Mouse (Mus musculus) midbrain, embryonic 14.5 days (tissue): ENCODE data around the gene Zfp937. TPM values are rescaled to one million over a fixed set of nuclear protein-coding genes. Genes with fewer than 3 reads are reported as not detected.
"Not testable (repeated sequence)": the region's sequence is repeated elsewhere in the genome, so short reads cannot be mapped to it uniquely, and the experiment has no call there.

Experiments
- ATAC-seq: fragments of 200-750 bp; cut with Nextera tagmentation; 2 replicates; pipeline ENCODE4 v1.8.0; 2017; ENCODE audit warnings: moderate number of reproducible peaks, moderate library complexity; ENCODE audit not compliant: low FRiP score, low TSS enrichment
- DNase-seq: peaks from one replicate; pipeline ENCODE4 v3.0.0-alpha.2; 2015
- H3K27ac ChIP-seq: fragments of 300-500 bp; sonication (generic); replicated peaks from 2 replicates; pipeline ENCODE4 v1.5.1; 2014; ENCODE audit warnings: mild to moderate bottlenecking, low read depth, low read length, moderate library complexity
- H3K27me3 ChIP-seq: fragments of 300-500 bp; sonication (generic); 2 replicates; pipeline ENCODE4 v1.6.1; 2014; ENCODE audit warnings: low read length, control low read depth, mixed read lengths; ENCODE audit not compliant: control insufficient read depth, insufficient read depth
- H3K36me3 ChIP-seq: fragments of 300-500 bp; sonication (generic); 2 replicates; pipeline ENCODE4 v1.6.1; 2014; ENCODE audit warnings: low read length, control low read depth; ENCODE audit not compliant: control insufficient read depth, insufficient read depth
- H3K4me1 ChIP-seq: fragments of 300-500 bp; sonication (generic); 2 replicates; pipeline ENCODE4 v1.6.1; 2014; ENCODE audit warnings: mild to moderate bottlenecking, antibody characterized with exemption, low read length, control low read depth; ENCODE audit not compliant: control insufficient read depth, insufficient read depth
- H3K4me2 ChIP-seq: fragments of 300-500 bp; sonication (generic); 2 replicates; pipeline ENCODE4 v1.6.1; 2014; ENCODE audit warnings: mild to moderate bottlenecking, low read length, moderate library complexity
- H3K4me3 ChIP-seq: fragments of 300-500 bp; sonication (generic); replicated peaks from 2 replicates; pipeline ENCODE4 v1.5.1; 2014; ENCODE audit warnings: low read depth, low read length
- H3K9ac ChIP-seq: fragments of 300-500 bp; sonication (generic); replicated peaks from 2 replicates; pipeline ENCODE4 v1.6.1; 2014; ENCODE audit warnings: mild to moderate bottlenecking, low read length, moderate library complexity
- H3K9me3 ChIP-seq: fragments of 300-500 bp; sonication (generic); 2 replicates; pipeline ENCODE4 v1.6.1; 2016; ENCODE audit warnings: low read length, control low read depth, mixed read lengths; ENCODE audit not compliant: control insufficient read depth
- WGBS: fragments of 180-500 bp; shearing (Covaris S2); extraction: QIAGEN DNeasy Blood & Tissue Kit; methylation state at CpG from one replicate; pipeline ENCODE4 v1.1.7; 2014; 5-methylcytosine and 5-hydroxymethylcytosine counted together
- polyA plus RNA-seq: library from polyadenylated mRNA; unstranded; fragments of >200 nt; fragmentation: Nextera tagmentation; extraction: Ambion mirVana; gene quantifications from 2 replicates; pipeline ENCODE4 v1.2.1, GENCODE M21; 2014

Gene Zfp937
- polyA plus RNA-seq, 1 experiment from 2014 or later = 11.3 TPM

- H3K9ac ChIP-seq, ATAC-seq, H3K4me3 ChIP-seq, H3K36me3 ChIP-seq, H3K4me1 ChIP-seq, H3K27me3 ChIP-seq, DNase-seq, H3K4me2 ChIP-seq, H3K27ac ChIP-seq, H3K9me3 ChIP-seq: not testable (repeated sequence)
- WGBS = 64% methylated on average over 2 of the region's 2 CpGs
Measured at GRCm38 (mm10) chr2:150256861-150257260, 39.0 kb downstream of the Zfp937 start.

GRCm38 (mm10) chr2:150257291-150257690 lies 39.4 kb downstream of the Zfp937 start, which contains the start of gene Gm14124:
Gene Gm14124, plus strand, starts transcription at chr2:150257517.
- H3K27me3 ChIP-seq, H3K9ac ChIP-seq: not testable (repeated sequence)

More at GRCm38 (mm10) chr2:150257291-150257690, 39.4 kb downstream of the Zfp937 start, which contains the start of gene Gm14124:
- 83% methylated on average over 4 of the region's 4 CpGs for WGBS
- not testable (repeated sequence) for H3K4me1 ChIP-seq, H3K4me2 ChIP-seq, H3K36me3 ChIP-seq, DNase-seq, H3K4me3 ChIP-seq, ATAC-seq, H3K9me3 ChIP-seq, H3K27ac ChIP-seq

Other genes starting within 250 kb of the Zfp937 start
- 13.2 and 15.8 TPM in 2 replicates for gene Zfp120, start 81.4 kb upstream of the Zfp937 start, polyA plus RNA-seq
- gene Gm10770, start 38.4 kb upstream of the Zfp937 start, polyA plus RNA-seq = not detected in 2 replicates
- not detected in 2 replicates for gene Gm14139, start 36.3 kb upstream of the Zfp937 start, polyA plus RNA-seq
- gene Gm21994, start 37.5 kb downstream of the Zfp937 start, polyA plus RNA-seq = 1.8 and 2.8 TPM in 2 replicates
- 0.12 TPM in 1 of 2 replicates, not detected in the other for gene Gm14124, start 39.4 kb downstream of the Zfp937 start, polyA plus RNA-seq
- 0.95 and 0.98 TPM in 2 replicates for gene Gm10130, start 105.6 kb downstream of the Zfp937 start, polyA plus RNA-seq
- gene 3300002I08Rik, start 144.7 kb downstream of the Zfp937 start, polyA plus RNA-seq = 14.8 and 19.7 TPM in 2 replicates
- 8.0 and 9.9 TPM in 2 replicates for gene Zfp442, start 233.4 kb downstream of the Zfp937 start, polyA plus RNA-seq